Mouse (Mus musculus) forebrain, embryonic 14.5 days (tissue): ENCODE data around the gene Bcl10. TPM values are rescaled to one million over a fixed set of nuclear protein-coding genes. Genes with fewer than 3 reads are reported as not detected.
A peak's percentile ranks its signal among the peaks of the same experiment; 100 is the strongest.

ENCODE experiments used
- ATAC-seq: fragments of 200-750 bp; cut with Nextera tagmentation; 2 replicates; pipeline ENCODE4 v1.8.0; 2017; ENCODE audit warnings: mild to moderate bottlenecking, moderate library complexity
- DNase-seq: peaks from one replicate; pipeline ENCODE4 v3.0.0-alpha.2; 2015; ENCODE audit warnings: low spot score
- H3K27ac ChIP-seq: fragments of 300-500 bp; sonication (generic); 2 replicates; pipeline ENCODE4 v1.5.1; 2014; ENCODE audit warnings: low read depth, mild to moderate bottlenecking, control low read depth, low read length, moderate library complexity
- H3K27me3 ChIP-seq: fragments of 300-500 bp; sonication (generic); replicated peaks from 2 replicates; pipeline ENCODE4 v1.6.1; 2014; ENCODE audit warnings: low read length, control low read depth, mixed read lengths; ENCODE audit not compliant: control insufficient read depth, insufficient read depth
- H3K36me3 ChIP-seq: fragments of 300-500 bp; sonication (generic); 2 replicates; pipeline ENCODE4 v1.6.1; 2014; ENCODE audit warnings: low read length, control low read depth; ENCODE audit not compliant: control insufficient read depth, insufficient read depth
- H3K4me1 ChIP-seq: fragments of 300-500 bp; sonication (generic); 2 replicates; pipeline ENCODE4 v1.6.1; 2014; ENCODE audit warnings: antibody characterized with exemption, low read length, control low read depth; ENCODE audit not compliant: control insufficient read depth, insufficient read depth
- H3K4me2 ChIP-seq: fragments of 300-500 bp; sonication (generic); 2 replicates; pipeline ENCODE4 v1.6.1; 2014; ENCODE audit warnings: mild to moderate bottlenecking, control low read depth, low read length
- H3K4me3 ChIP-seq: fragments of 300-500 bp; sonication (generic); 2 replicates; pipeline ENCODE4 v1.5.1; 2014; ENCODE audit warnings: low read depth, low read length, control low read depth
- H3K9ac ChIP-seq: fragments of 300-500 bp; sonication (generic); 2 replicates; pipeline ENCODE4 v1.6.1; 2014; ENCODE audit warnings: mild to moderate bottlenecking, low read length, control low read depth, moderate library complexity
- H3K9me3 ChIP-seq: fragments of 300-500 bp; sonication (generic); replicated peaks from 2 replicates; pipeline ENCODE4 v1.6.1; 2016; ENCODE audit warnings: low read length, control low read depth, mixed read lengths; ENCODE audit not compliant: control insufficient read depth
- WGBS: fragments of 180-500 bp; shearing (Covaris S2); extraction: QIAGEN DNeasy Blood & Tissue Kit; methylation state at CpG from one replicate; pipeline ENCODE4 v1.1.7; 2014; 5-methylcytosine and 5-hydroxymethylcytosine counted together
- polyA plus RNA-seq: library from polyadenylated mRNA; unstranded; fragments of >200 nt; fragmentation: Nextera tagmentation; extraction: Ambion mirVana; gene quantifications from 2 replicates; pipeline ENCODE4 v1.2.1, GENCODE M21; 2014

The Bcl10 gene
- polyA plus RNA-seq, 1 experiment from 2014 or later = 41.7 TPM

- Histone ChIP-seq H3K9ac (no peak overlapping the region), H3K4me2 (0 out of 2 replicates have a peak overlapping the region, but pooled peaks have one; percentile 12), H3K36me3 (no peaks in the 10 kb centered on the region), H3K27ac (peak overlapping the region; percentile 91), H3K4me3 (no peak overlapping the region), H3K9me3 (no peaks in the 10 kb centered on the region), H3K4me1 (peaks cover 32% of the 10 kb centered on the region), H3K27me3 (no peaks in the 10 kb centered on the region)
- DNase-seq (peak; percentile 92), ATAC-seq (peak; percentile 71)
- WGBS = 9% methylated on average over 4 of the region's 4 CpGs
Measured at GRCm38 (mm10) chr3:145885376-145885775, 37.2 kb upstream of the Bcl10 start.

- Histone ChIP-seq H3K4me1 (peaks cover 36% of the 10 kb centered on the region), H3K36me3 (no peaks in the 10 kb centered on the region), H3K9ac (no peak overlapping the region), H3K4me3 (no peak overlapping the region), H3K4me2 (0 out of 2 replicates have a peak overlapping the region, but pooled peaks have one; percentile 12), H3K27me3 (no peaks in the 10 kb centered on the region), H3K9me3 (no peaks in the 10 kb centered on the region), H3K27ac (peak overlapping the region; percentile 91)
- DNase-seq (peak; percentile 59), ATAC-seq (peak; percentile 14)
- 54% methylated on average over 5 of the region's 5 CpGs for WGBS
Measured at GRCm38 (mm10) chr3:145885851-145886464, 36.6 kb upstream of the Bcl10 start.

- 73% methylated on average over 6 of the region's 6 CpGs for WGBS
- peaks cover 41% of the 10 kb centered on the region for H3K4me1 ChIP-seq
- ATAC-seq = no peak
- H3K4me3 ChIP-seq = no peak overlapping the region
- no peaks in the 10 kb centered on the region for H3K9me3 ChIP-seq
- H3K27ac ChIP-seq = no peak overlapping the region
- no peaks in the 10 kb centered on the region for H3K27me3 ChIP-seq
- H3K4me2 ChIP-seq = no peak overlapping the region
- DNase-seq = no peak
- H3K9ac ChIP-seq = no peak overlapping the region
- H3K36me3 ChIP-seq = no peaks in the 10 kb centered on the region; the same call in 1 of the 2 replicates
Measured at GRCm38 (mm10) chr3:145887430-145887971, 35.1 kb upstream of the Bcl10 start.

GRCm38 (mm10) chr3:145890346-145891132 lies 32.1 kb upstream of the Bcl10 start:
- Histone ChIP-seq H3K36me3 (no peaks in the 10 kb centered on the region; the same call in 1 of the 2 replicates), H3K27me3 (no peaks in the 10 kb centered on the region), H3K27ac (peak overlapping the region; percentile 86), H3K4me3 (no peak overlapping the region), H3K4me2 (no peak overlapping the region), H3K9ac (no peak overlapping the region), H3K9me3 (no peaks in the 10 kb centered on the region), H3K4me1 (peaks cover 35% of the 10 kb centered on the region)
- 13% methylated on average over 18 of the region's 18 CpGs for WGBS
- DNase-seq (peak; percentile 93), ATAC-seq (peak; percentile 91)

GRCm38 (mm10) chr3:145892451-145892850 lies 30.2 kb upstream of the Bcl10 start:
- WGBS = 87% methylated on average over 3 of the region's 3 CpGs
- DNase-seq = no peak

GRCm38 (mm10) chr3:145894131-145894530 lies 28.5 kb upstream of the Bcl10 start:
- Histone ChIP-seq H3K36me3 (peaks cover 9% of the 10 kb centered on the region; the same call in 1 of the 2 replicates), H3K9me3 (no peaks in the 10 kb centered on the region), H3K4me1 (peaks cover 20% of the 10 kb centered on the region), H3K27me3 (no peaks in the 10 kb centered on the region), H3K9ac (no peak overlapping the region), H3K4me2 (no peak overlapping the region), H3K27ac (0 out of 2 replicates have a peak overlapping the region, but pooled peaks have one; percentile 1), H3K4me3 (no peak overlapping the region)
- ATAC-seq (no peak), DNase-seq (peak; percentile 41)
- 49% methylated on average over 12 of the region's 12 CpGs for WGBS

More at GRCm38 (mm10) chr3:145892451-145892850, 30.2 kb upstream of the Bcl10 start:
- Histone ChIP-seq H3K4me2 (no peak overlapping the region), H3K4me1 (peaks cover 24% of the 10 kb centered on the region), H3K4me3 (no peak overlapping the region), H3K27ac (peak overlapping the region; percentile 86; the same call in 1 of the 2 replicates), H3K36me3 (peaks cover 9% of the 10 kb centered on the region; the same call in 1 of the 2 replicates), H3K9me3 (no peaks in the 10 kb centered on the region), H3K27me3 (no peaks in the 10 kb centered on the region), H3K9ac (no peak overlapping the region)
- ATAC-seq = no peak

GRCm38 (mm10) chr3:145897749-145898148 lies 24.9 kb upstream of the Bcl10 start:
- 0 out of 2 replicates have a peak, but pooled peaks cover 9% of the 10 kb centered on the region for H3K36me3 ChIP-seq
- H3K9me3 ChIP-seq = no peaks in the 10 kb centered on the region
- no peak for ATAC-seq
- no peaks in the 10 kb centered on the region for H3K27me3 ChIP-seq
- no peak overlapping the region for H3K27ac ChIP-seq
- WGBS = 83% methylated on average over 11 of the region's 11 CpGs
- H3K9ac ChIP-seq = no peak overlapping the region
- DNase-seq = no peak
- no peak overlapping the region for H3K4me3 ChIP-seq
- peaks cover 11% of the 10 kb centered on the region; the same call in 1 of the 2 replicates for H3K4me1 ChIP-seq
- H3K4me2 ChIP-seq = no peak overlapping the region

- 77% methylated on average over 8 of the region's 8 CpGs for WGBS
- no peak for DNase-seq
- Histone ChIP-seq H3K27ac (no peak overlapping the region), H3K36me3 (0 out of 2 replicates have a peak, but pooled peaks cover 9% of the 10 kb centered on the region), H3K4me2 (no peak overlapping the region), H3K4me1 (peaks cover 7% of the 10 kb centered on the region; the same call in 1 of the 2 replicates), H3K9me3 (no peaks in the 10 kb centered on the region), H3K4me3 (no peak overlapping the region), H3K27me3 (no peaks in the 10 kb centered on the region), H3K9ac (no peak overlapping the region)
- no peak for ATAC-seq
Measured at GRCm38 (mm10) chr3:145899832-145900231, 22.8 kb upstream of the Bcl10 start.
